Mouse (Mus musculus): Measurements from ENCODE around the gene Dpf3. TPM values are rescaled to one million over a fixed set of nuclear protein-coding genes. Genes with fewer than 3 reads are reported as not detected.

Dpf3 gene
- polyA plus RNA-seq, 1 experiment from 2014 or later, result 23.2 TPM

GRCm38 (mm10) chr12:83496736-83497135 is 9.2 kb upstream of the Dpf3 start:
- Histone ChIP-seq H3K9ac (ENCODE audit: low read length) (no peak overlapping the region), H3K27ac (replicated peaks in 1 of 2; ENCODE audit: control insufficient read depth in 1 of 2, insufficient read depth in 1 of 2, low read depth in 2 of 2, low read length in 2 of 2) (no peak overlapping the region), H3K4me3 (ENCODE audit: control insufficient read depth in 1 of 2, insufficient read depth in 1 of 2, low read depth in 1 of 2, low read length in 2 of 2) (no peak overlapping the region), H3K27me3 (ENCODE audit: control insufficient read depth, insufficient read depth, low read length) (no peaks in the 10 kb centered on the region), H3K4me1 (ENCODE audit: control insufficient read depth in 2 of 2, insufficient read depth in 2 of 2, low read length in 2 of 2) (no peaks in the 10 kb centered on the region), H3K4me2 (ENCODE audit: low read length) (no peak overlapping the region), H3K9me3 (ENCODE audit: control insufficient read depth, low read length) (no peaks in the 10 kb centered on the region), H3K36me3 (ENCODE audit: control insufficient read depth, insufficient read depth, low read length) (no peaks in the 10 kb centered on the region)
- 89% methylated on average over 6 of the region's 6 CpGs for WGBS
- no peak for ATAC-seq (ENCODE audit: insufficient number of reproducible peaks, insufficient read depth, low FRiP score, low read depth)

DNA sequence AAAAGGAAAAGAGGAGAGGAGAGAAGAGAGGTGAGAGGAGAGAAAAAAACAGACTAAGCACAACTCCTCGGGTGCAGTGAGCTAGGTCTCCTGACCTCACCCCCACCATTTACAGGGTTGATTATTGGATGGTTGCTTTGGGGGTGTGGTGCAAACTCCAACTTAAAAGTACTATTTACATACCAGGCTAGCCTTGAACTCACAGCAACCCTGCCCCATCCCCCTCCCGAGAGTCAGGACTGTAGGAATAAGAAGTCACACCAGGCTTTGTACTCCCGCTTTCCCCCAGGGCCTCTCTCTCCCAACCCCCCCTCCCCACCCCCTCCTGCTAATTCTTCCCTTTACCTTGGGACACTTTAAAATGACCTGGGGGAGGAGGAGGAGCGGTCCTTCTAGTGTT is 8.8 kb upstream of the Dpf3 start:
- no peaks in the 10 kb centered on the region for H3K27me3 ChIP-seq (ENCODE audit: control insufficient read depth, insufficient read depth, low read length)
- H3K4me1 ChIP-seq (ENCODE audit: control insufficient read depth in 2 of 2, insufficient read depth in 2 of 2, low read length in 2 of 2), result no peaks in the 10 kb centered on the region
- no peak overlapping the region for H3K9ac ChIP-seq (ENCODE audit: low read length)
- no peaks in the 10 kb centered on the region for H3K36me3 ChIP-seq (ENCODE audit: control insufficient read depth, insufficient read depth, low read length)
- H3K4me2 ChIP-seq (ENCODE audit: low read length), result no peak overlapping the region
- H3K4me3 ChIP-seq (ENCODE audit: control insufficient read depth in 1 of 2, insufficient read depth in 1 of 2, low read depth in 1 of 2, low read length in 2 of 2), result no peak overlapping the region
- WGBS, result 86% methylated on average over 4 of the region's 4 CpGs
- H3K9me3 ChIP-seq (ENCODE audit: control insufficient read depth, low read length), result peaks cover 4% of the 10 kb centered on the region
- H3K27ac ChIP-seq (replicated peaks in 1 of 2; ENCODE audit: control insufficient read depth in 1 of 2, insufficient read depth in 1 of 2, low read depth in 2 of 2, low read length in 2 of 2), result no peak overlapping the region
- ATAC-seq (ENCODE audit: insufficient number of reproducible peaks, insufficient read depth, low FRiP score, low read depth), result no peak

DNA sequence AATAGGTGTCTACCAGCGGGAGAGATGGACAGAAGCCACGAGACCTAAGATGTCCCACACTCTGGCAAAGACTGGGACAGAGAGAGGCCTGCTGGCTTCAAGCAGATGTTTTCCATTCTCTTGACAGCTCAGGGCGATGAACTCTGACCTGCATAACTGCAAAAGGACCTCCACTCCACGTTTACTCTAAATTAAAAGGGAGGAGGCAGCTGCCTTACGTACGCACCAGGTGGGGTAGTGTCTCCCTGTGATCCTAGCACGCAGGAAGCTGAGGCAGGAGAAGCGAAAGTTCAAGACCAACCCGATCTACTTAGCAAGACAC is 8.4 kb upstream of the Dpf3 start:
- no peaks in the 10 kb centered on the region for H3K4me1 ChIP-seq (ENCODE audit: control insufficient read depth in 2 of 2, insufficient read depth in 2 of 2, low read length in 2 of 2)
- no peak overlapping the region for H3K4me2 ChIP-seq (ENCODE audit: low read length)
- no peaks in the 10 kb centered on the region for H3K36me3 ChIP-seq (ENCODE audit: control insufficient read depth, insufficient read depth, low read length)
- no peak overlapping the region for H3K4me3 ChIP-seq (ENCODE audit: control insufficient read depth in 1 of 2, insufficient read depth in 1 of 2, low read depth in 1 of 2, low read length in 2 of 2)
- 65% methylated on average over 9 of the region's 9 CpGs for WGBS
- no peaks in the 10 kb centered on the region for H3K27me3 ChIP-seq (ENCODE audit: control insufficient read depth, insufficient read depth, low read length)
- H3K9me3 ChIP-seq (ENCODE audit: control insufficient read depth, low read length), result peaks cover 5% of the 10 kb centered on the region
- no peak overlapping the region for H3K9ac ChIP-seq (ENCODE audit: low read length)
- ATAC-seq (ENCODE audit: insufficient number of reproducible peaks, insufficient read depth, low FRiP score, low read depth), result no peak
- H3K27ac ChIP-seq (replicated peaks in 1 of 2; ENCODE audit: control insufficient read depth in 1 of 2, insufficient read depth in 1 of 2, low read depth in 2 of 2, low read length in 2 of 2), result no peak overlapping the region

- Histone ChIP-seq H3K9me3 (ENCODE audit: control insufficient read depth, low read length) (peaks cover 5% of the 10 kb centered on the region), H3K27ac (replicated peaks in 1 of 2; ENCODE audit: control insufficient read depth in 1 of 2, insufficient read depth in 1 of 2, low read depth in 2 of 2, low read length in 2 of 2) (no peak overlapping the region), H3K27me3 (ENCODE audit: control insufficient read depth, insufficient read depth, low read length) (no peaks in the 10 kb centered on the region), H3K9ac (ENCODE audit: low read length) (no peak overlapping the region), H3K4me3 (ENCODE audit: control insufficient read depth in 1 of 2, insufficient read depth in 1 of 2, low read depth in 1 of 2, low read length in 2 of 2) (no peak overlapping the region), H3K4me2 (ENCODE audit: low read length) (no peak overlapping the region), H3K36me3 (ENCODE audit: control insufficient read depth, insufficient read depth, low read length) (no peaks in the 10 kb centered on the region), H3K4me1 (ENCODE audit: control insufficient read depth in 2 of 2, insufficient read depth in 2 of 2, low read length in 2 of 2) (no peaks in the 10 kb centered on the region)
- ATAC-seq (ENCODE audit: insufficient number of reproducible peaks, insufficient read depth, low FRiP score, low read depth), result no peak
- 70% methylated on average over 4 of the region's 4 CpGs for WGBS
These were observed 7.9 kb upstream of the Dpf3 start for GRCm38 (mm10) chr12:83495248-83495960.

DNA sequence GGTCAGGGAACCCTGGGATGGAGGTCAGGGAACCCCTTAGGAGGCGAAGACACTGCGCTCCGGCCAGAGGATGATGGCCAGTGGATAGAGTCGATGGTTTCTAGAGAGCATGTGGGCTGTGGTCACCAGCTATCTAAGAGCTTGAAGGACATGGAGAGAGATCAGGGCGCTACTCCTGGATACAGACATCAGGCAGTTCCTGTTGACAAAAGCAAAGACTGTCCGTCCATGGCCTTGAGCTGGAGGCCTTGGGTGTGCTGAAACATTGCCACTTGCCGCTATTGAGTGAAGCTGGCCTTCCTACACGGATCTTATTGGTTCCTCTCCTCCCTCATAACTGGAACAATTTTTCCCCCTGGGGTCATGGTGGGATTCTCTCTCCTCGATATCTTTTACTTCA is 6.7 kb upstream of the Dpf3 start:
- 75% methylated on average over 9 of the region's 9 CpGs for WGBS
- Histone ChIP-seq H3K27me3 (ENCODE audit: control insufficient read depth, insufficient read depth, low read length) (no peaks in the 10 kb centered on the region), H3K9ac (ENCODE audit: low read length) (no peak overlapping the region), H3K4me2 (ENCODE audit: low read length) (no peak overlapping the region), H3K36me3 (ENCODE audit: control insufficient read depth, insufficient read depth, low read length) (no peaks in the 10 kb centered on the region), H3K4me1 (ENCODE audit: control insufficient read depth in 2 of 2, insufficient read depth in 2 of 2, low read length in 2 of 2) (peaks cover 0 to 4% of the 10 kb centered on the region in 2 experiments; a peak in 2 of 4 replicates), H3K27ac (replicated peaks in 1 of 2; ENCODE audit: control insufficient read depth in 1 of 2, insufficient read depth in 1 of 2, low read depth in 2 of 2, low read length in 2 of 2) (no peak overlapping the region), H3K9me3 (ENCODE audit: control insufficient read depth, low read length) (peaks cover 5% of the 10 kb centered on the region), H3K4me3 (ENCODE audit: control insufficient read depth in 1 of 2, insufficient read depth in 1 of 2, low read depth in 1 of 2, low read length in 2 of 2) (no peak overlapping the region)
- no peak for ATAC-seq (ENCODE audit: insufficient number of reproducible peaks, insufficient read depth, low FRiP score, low read depth)

DNA sequence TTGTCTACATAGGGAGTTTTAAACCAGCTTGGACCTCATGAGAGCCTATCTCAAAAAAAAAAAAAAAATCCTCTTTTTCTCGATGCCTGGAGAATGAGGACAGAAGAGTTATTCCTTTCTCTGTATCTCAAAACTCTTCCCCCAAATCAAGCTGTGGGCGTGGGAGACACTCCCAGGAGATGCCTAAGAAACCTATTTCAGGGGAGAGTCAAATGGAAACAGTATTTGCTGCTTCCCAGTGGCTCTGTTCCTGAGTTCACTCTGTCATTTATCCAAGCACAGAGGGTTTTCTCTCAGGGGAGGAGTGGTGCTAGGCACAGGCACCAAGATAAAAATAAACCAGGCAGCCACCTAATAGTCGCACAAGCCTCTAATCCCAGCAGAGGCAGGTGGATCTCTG is 5.3 kb upstream of the Dpf3 start:
- ATAC-seq (ENCODE audit: insufficient number of reproducible peaks, insufficient read depth, low FRiP score, low read depth), result no peak
- no peak overlapping the region for H3K9ac ChIP-seq (ENCODE audit: low read length)
- H3K4me2 ChIP-seq (ENCODE audit: low read length), result no peak overlapping the region
- no peaks in the 10 kb centered on the region for H3K27me3 ChIP-seq (ENCODE audit: control insufficient read depth, insufficient read depth, low read length)
- peaks cover 0 to 11% of the 10 kb centered on the region in 2 experiments; a peak in 3 of 4 replicates for H3K4me1 ChIP-seq (ENCODE audit: control insufficient read depth in 2 of 2, insufficient read depth in 2 of 2, low read length in 2 of 2)
- H3K27ac ChIP-seq (replicated peaks in 1 of 2; ENCODE audit: control insufficient read depth in 1 of 2, insufficient read depth in 1 of 2, low read depth in 2 of 2, low read length in 2 of 2), result no peak overlapping the region
- no peak overlapping the region for H3K4me3 ChIP-seq (ENCODE audit: control insufficient read depth in 1 of 2, insufficient read depth in 1 of 2, low read depth in 1 of 2, low read length in 2 of 2)
- WGBS, result 49% methylated on average over 3 of the region's 3 CpGs
- H3K36me3 ChIP-seq (ENCODE audit: control insufficient read depth, insufficient read depth, low read length), result no peaks in the 10 kb centered on the region
- H3K9me3 ChIP-seq (ENCODE audit: control insufficient read depth, low read length), result peaks cover 5% of the 10 kb centered on the region

DNA sequence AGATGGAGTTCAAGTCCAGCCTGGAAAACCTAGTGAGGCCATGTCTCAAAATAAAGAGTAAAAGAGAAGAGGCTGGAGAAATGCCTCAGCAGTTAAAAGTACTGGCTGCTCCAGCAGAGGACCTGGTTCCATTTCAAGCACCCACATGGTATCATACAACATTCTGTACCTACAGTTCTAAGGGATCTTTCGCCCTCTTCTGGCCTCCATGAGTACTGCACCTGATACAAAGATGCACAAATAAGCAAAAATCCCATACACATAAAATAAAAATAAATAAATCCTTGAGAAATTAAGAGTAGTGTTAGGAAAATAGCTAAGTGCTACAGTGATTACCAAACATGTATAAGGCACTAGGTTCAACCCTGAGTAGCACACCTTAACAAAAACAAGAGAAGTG is 4.1 kb upstream of the Dpf3 start:
- H3K36me3 ChIP-seq (ENCODE audit: control insufficient read depth, insufficient read depth, low read length), result no peaks in the 10 kb centered on the region
- H3K4me1 ChIP-seq (ENCODE audit: control insufficient read depth in 2 of 2, insufficient read depth in 2 of 2, low read length in 2 of 2), result peaks cover 0 to 11% of the 10 kb centered on the region in 2 experiments; a peak in 3 of 4 replicates
- H3K9ac ChIP-seq (ENCODE audit: low read length), result no peak overlapping the region
- H3K27ac ChIP-seq (replicated peaks in 1 of 2; ENCODE audit: control insufficient read depth in 1 of 2, insufficient read depth in 1 of 2, low read depth in 2 of 2, low read length in 2 of 2), result no peak overlapping the region
- no peak overlapping the region for H3K4me3 ChIP-seq (ENCODE audit: control insufficient read depth in 1 of 2, insufficient read depth in 1 of 2, low read depth in 1 of 2, low read length in 2 of 2)
- WGBS, result 62% methylated on average over 1 of the region's 1 CpGs
- ATAC-seq (ENCODE audit: insufficient number of reproducible peaks, insufficient read depth, low FRiP score, low read depth), result no peak
- peaks cover 5% of the 10 kb centered on the region for H3K9me3 ChIP-seq (ENCODE audit: control insufficient read depth, low read length)
- H3K27me3 ChIP-seq (ENCODE audit: control insufficient read depth, insufficient read depth, low read length), result no peaks in the 10 kb centered on the region
- H3K4me2 ChIP-seq (ENCODE audit: low read length), result no peak overlapping the region

DNA sequence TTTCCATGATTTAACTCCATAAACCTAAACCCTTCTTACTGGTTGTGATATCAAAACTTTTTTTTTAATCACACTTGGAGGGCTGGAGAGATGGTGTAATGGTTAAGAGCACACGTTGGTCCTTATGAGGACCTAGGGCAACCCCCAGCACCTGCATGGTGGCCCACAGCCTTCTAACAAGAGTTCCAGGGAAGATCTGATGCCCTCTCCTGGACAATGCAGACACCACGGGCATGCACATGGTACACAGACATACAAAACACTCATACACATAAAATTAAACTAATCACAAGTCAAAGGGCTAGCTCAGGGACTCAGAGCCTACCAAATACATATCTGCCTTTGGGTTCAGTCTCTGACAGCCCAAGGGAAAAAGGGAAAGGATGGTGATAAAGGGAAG is 2.2 kb upstream of the Dpf3 start:
- Histone ChIP-seq H3K27ac (replicated peaks in 1 of 2; ENCODE audit: control insufficient read depth in 1 of 2, insufficient read depth in 1 of 2, low read depth in 2 of 2, low read length in 2 of 2) (no peak overlapping the region), H3K36me3 (ENCODE audit: control insufficient read depth, insufficient read depth, low read length) (no peaks in the 10 kb centered on the region), H3K4me1 (ENCODE audit: control insufficient read depth in 2 of 2, insufficient read depth in 2 of 2, low read length in 2 of 2) (peaks cover 6 to 20% of the 10 kb centered on the region in 2 experiments), H3K27me3 (ENCODE audit: control insufficient read depth, insufficient read depth, low read length) (no peaks in the 10 kb centered on the region), H3K9me3 (ENCODE audit: control insufficient read depth, low read length) (peaks cover 5% of the 10 kb centered on the region), H3K4me3 (ENCODE audit: control insufficient read depth in 1 of 2, insufficient read depth in 1 of 2, low read depth in 1 of 2, low read length in 2 of 2) (no peak overlapping the region), H3K9ac (ENCODE audit: low read length) (no peak overlapping the region), H3K4me2 (ENCODE audit: low read length) (no peak overlapping the region)
- 51% methylated on average over 2 of the region's 2 CpGs for WGBS
- no peak for ATAC-seq (ENCODE audit: insufficient number of reproducible peaks, insufficient read depth, low FRiP score, low read depth)
